Mouse (Mus musculus) lung, adult 2 months (tissue): ENCODE results near the gene Gal3st1. TPM values are rescaled to one million over a fixed set of nuclear protein-coding genes. Genes with fewer than 3 reads are reported as not detected.

Source experiments
- DNase-seq: peaks from one replicate; pipeline ENCODE4 v3.0.0; 2022
- H3K4me1 ChIP-seq: fragments of 200-500 bp; 2 replicates; pipeline ENCODE4 v1.6.1; 2011; ENCODE audit warnings: low read length; ENCODE audit not compliant: control insufficient read depth, insufficient read depth
- H3K4me3 ChIP-seq: fragments of 200-500 bp; replicated peaks from 2 replicates; pipeline ENCODE3; 2011; ENCODE audit warnings: low read depth, mild to moderate bottlenecking, control low read depth, low read length; ENCODE audit errors: extremely low read depth
- CTCF ChIP-seq: fragments of 200-500 bp; IDR thresholded peaks from 2 replicates; pipeline ENCODE4 v1.5.1; 2011; ENCODE audit warnings: mild to moderate bottlenecking, low read length, control low read depth; ENCODE audit not compliant: insufficient read depth
- POLR2A ChIP-seq: fragments of 200-500 bp; IDR thresholded peaks from 2 replicates; pipeline ENCODE4 v1.6.1; 2011; ENCODE audit warnings: low read depth, mild to moderate bottlenecking, control low read depth, low read length, borderline replicate concordance; ENCODE audit errors: extremely low read depth
- WGBS: fragments of 180-500 bp; shearing (Covaris S2); methylation state at CpG from one replicate; pipeline ENCODE4 v1.1.7; 2018; 5-methylcytosine and 5-hydroxymethylcytosine counted together
- polyA plus RNA-seq: library from polyadenylated mRNA; depleted of rRNA; stranded (reverse); fragments of >200 nt; gene quantifications from 2 replicates; pipeline ENCODE4 v1.2.3, GENCODE M21; 2012

The Gal3st1 gene
- polyA plus RNA-seq, 1 experiment = 32.1 TPM

DNA sequence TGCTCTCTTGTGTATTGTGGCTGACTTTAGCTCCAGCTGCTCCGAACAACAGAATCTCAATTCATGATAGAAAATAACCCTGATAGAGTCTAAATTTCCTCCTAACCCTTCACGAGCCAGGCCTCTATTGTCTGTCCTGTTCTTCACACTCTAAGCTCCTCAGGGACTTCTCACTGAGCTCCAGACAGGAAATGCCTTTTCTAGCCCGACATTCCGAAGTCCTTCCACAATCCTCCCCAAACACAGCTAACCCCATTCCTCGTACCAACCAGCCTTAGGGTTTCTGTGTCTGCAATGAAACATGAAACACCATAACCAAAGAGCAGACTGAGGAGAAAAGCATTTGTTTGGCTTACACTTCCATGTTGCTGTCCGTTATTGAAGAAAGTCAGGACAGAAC is 1.9 kb upstream of the Gal3st1 start:
- Histone ChIP-seq H3K4me1 (no peaks in the 10 kb centered on the region), H3K4me3 (no peak overlapping the region)
- WGBS = 46% methylated on average over 6 of the region's 6 CpGs
- TF ChIP-seq CTCF = no peak
- TF ChIP-seq POLR2A = no peak
- no peak for DNase-seq

DNA sequence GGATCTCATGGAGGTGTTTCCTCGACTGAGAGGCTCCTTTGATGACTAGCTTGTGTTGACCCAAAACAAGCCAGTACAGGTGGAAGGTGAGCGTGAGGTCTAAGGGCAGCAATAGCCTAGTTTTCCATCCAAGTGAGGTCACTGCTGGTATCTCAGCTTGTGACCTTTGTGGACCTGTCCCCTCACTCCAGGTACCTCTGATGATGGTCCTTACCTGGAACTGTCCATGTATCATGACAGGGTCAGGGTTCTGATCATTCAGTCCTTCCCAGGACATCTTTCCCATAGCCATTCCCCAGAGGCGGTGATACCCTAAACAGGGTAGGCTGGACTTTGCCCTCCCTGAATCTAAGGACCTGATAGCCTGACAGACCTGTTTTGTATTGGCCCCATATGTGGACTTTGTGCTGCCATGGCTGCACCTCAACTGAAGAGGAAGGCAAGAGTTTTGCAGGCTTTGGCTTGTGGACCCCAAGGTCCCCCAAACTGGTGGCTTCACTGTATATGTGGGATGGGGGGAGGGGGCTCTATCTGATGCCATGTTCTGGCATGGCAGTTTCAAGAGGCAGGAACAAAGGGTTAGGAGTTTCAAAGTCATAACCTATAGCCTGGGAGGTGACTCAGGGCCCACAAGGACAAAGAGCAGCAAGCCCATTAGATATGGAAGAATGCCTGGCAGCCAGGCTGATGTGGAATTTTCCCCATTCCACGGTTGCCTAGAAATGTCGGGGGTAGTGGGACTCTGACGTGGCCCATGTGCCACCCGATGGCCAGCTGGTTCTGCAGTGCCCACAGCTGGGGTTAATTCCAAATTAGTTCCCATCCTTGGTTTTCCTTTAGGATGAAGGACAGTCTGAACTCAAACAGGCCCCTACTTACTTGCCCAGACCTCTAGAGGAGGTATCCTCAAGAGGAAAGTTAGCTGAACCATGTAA is 894 bp upstream of the Gal3st1 start:
- WGBS = 69% methylated on average over 7 of the region's 7 CpGs
- Histone ChIP-seq H3K4me1 (no peaks in the 10 kb centered on the region), H3K4me3 (no peak overlapping the region)
- no peak for DNase-seq
- TF ChIP-seq CTCF (no peak), POLR2A (no peak)

DNA sequence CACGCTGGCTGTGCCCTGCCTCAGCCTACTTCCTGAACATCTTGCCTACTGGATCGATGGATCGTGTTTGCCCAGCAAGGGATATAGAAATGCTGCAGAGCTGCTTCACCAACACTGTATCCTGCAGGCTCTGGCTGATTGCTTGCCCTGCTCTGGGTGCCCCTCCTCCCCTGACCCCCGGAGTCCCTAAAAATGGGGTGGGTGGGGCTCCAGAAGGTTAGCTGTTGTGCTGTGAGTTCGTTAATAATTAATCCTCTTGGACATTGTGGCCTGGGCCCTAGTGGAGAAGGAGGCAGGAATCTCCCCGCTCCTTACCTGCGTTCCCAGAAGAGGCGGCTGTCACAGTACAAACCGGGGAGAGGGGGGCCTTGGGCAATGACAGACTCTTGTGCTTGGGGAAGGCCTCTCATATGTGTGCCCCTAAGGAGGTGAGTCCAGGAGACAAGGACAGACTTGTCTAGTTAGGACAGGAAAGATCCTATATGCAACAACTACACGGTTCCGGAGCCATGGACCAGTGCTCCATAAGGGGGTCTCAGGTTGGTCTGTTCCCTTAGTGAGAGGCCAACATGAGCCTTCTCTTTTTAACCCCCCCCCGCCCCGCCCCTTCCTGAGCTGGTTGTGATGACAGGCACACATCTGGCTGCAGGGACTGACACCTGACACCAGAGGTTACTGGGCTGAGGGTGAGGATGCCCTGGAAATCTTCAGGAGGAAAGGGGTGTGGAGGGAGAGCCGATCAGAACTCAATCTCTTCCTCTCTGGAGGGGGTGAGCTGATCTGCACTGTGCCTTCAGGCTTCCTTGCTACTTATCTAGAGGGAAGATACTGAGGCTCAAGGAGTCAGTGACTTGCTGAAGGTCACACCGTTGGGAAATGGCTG is 668 bp downstream of the Gal3st1 start:
- TF ChIP-seq POLR2A = no peak
- DNase-seq = peak; percentile 46
- Histone ChIP-seq H3K4me3 (peak overlapping the region; percentile 71), H3K4me1 (no peaks in the 10 kb centered on the region)
- WGBS = 9% methylated on average over 15 of the region's 15 CpGs

DNA sequence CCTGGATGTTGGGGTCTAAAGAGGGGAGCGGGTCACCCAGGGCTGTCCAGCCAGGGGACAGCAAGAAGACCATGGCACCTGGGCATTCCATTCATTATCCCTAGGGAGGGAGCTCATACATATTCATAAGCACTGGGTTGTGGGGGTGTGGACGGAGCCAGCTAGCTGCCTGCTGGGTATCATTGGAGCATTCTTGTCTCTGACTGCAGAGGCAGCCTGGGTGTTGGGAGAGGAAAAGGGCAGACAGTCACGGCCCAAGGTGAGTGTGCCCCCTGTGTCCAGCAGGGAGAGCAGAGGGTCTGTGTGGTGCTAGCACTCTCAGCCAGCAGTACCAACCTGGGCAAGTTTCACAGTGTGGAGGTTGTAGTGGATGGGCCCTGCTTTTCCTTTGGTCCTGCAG is 6.3 kb downstream of the Gal3st1 start:
- Histone ChIP-seq H3K4me3 (no peak overlapping the region), H3K4me1 (no peaks in the 10 kb centered on the region)
- WGBS = 67% methylated on average over 3 of the region's 3 CpGs
- TF ChIP-seq POLR2A = no peak
- TF ChIP-seq CTCF = no peak
- no peak for DNase-seq

DNA sequence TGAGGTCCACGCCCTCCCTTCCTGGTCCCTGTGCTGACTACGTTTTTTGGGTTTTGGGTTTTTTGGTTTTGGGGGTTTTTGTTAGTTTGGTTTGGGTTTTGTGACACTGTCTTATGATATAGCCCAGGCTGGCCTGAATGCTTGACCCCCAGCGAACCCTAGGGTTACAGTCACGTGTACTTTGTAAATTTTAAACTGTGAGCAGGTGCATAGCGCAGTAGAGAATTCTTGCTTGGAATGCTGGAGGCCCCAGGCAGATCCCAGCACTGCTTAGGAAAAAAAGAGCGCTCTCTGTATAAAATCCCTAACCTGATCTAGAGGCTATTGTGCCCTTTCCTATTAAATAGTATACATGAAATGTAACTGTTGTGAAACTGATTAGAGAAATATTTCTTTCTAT is 9.7 kb downstream of the Gal3st1 start:
- Histone ChIP-seq H3K4me3 (no peak overlapping the region), H3K4me1 (no peaks in the 10 kb centered on the region)
- TF ChIP-seq POLR2A (no peak), CTCF (no peak)
- 66% methylated on average over 6 of the region's 6 CpGs for WGBS
- DNase-seq = no peak

DNA sequence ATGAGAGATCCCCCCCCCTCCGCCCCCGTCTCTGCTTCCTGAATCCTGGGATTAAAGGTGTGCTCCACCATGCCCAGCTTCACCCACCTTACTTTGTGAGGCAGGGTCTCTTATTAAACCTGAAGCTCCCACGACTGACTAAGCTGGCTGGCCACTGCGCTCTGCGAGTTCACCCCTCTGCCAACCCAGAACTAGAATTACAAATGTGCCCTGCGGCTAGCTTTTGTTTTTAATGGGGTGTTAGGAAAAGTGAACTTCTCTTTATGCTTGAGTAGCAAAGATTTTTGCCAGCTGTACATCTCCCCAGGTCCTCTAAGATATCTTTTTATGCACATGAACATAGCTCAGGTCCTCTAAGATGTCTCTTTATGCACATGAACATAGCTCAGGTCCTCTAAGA is 10.5 kb downstream of the Gal3st1 start:
- TF ChIP-seq CTCF (no peak), POLR2A (no peak)
- whole genome bisulfite sequencing = 82% methylated on average over 6 of the region's 6 CpGs

DNA sequence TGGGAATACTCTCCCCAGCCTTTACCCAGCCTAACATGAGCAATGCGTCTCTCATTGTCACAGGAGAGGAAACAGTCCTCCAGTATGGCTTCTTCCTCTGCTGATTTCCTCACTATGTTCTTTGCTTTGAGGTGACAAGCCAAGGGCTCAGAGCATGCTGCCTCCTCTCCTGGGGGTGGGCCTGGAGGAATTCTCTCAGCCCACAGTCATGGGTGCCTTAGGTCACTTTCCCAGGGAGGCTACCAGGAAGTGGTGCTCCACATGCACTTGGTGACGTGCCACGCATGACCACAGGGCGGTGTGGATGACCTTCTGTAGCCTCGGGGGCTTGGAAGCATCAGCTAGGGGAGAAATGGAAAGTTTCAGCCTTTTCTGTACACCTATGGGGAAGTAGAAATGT is 12.1 kb downstream of the Gal3st1 start:
- no peak for DNase-seq
- Histone ChIP-seq H3K4me1 (no peaks in the 10 kb centered on the region; the same call in 1 of the 2 replicates), H3K4me3 (no peak overlapping the region)
- 57% methylated on average over 5 of the region's 5 CpGs for WGBS
- TF ChIP-seq POLR2A (no peak), CTCF (no peak)

More for the DNA sequence above, 10.5 kb downstream of the Gal3st1 start:
- DNase-seq = no peak
- no peaks in the 10 kb centered on the region; the same call in 1 of the 2 replicates for H3K4me1 ChIP-seq
- no peak overlapping the region for H3K4me3 ChIP-seq

DNA sequence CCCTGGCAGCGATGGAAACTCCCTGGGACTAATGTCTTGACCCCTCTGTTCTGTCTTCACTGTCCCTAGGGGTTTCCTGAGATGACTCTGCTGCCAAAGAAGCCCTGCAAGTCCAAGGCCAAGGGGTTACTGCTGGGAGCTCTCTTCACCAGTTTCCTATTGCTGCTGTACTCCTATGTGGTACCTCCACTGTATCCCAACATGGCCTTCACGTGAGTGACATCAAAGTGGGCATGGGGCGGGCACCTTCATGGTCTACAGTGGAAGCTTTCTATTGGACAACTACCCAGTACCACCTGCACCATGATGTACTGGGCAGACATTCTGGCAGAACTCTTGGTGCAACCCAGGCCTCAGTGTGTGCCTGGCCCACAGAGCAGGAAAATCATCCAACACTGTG is 13.4 kb downstream of the Gal3st1 start:
- Histone ChIP-seq H3K4me1 (no peaks in the 10 kb centered on the region; the same call in 1 of the 2 replicates), H3K4me3 (no peak overlapping the region)
- no peak for DNase-seq
- TF ChIP-seq CTCF (no peak), POLR2A (no peak)
- 82% methylated on average over 3 of the region's 3 CpGs for WGBS

DNA sequence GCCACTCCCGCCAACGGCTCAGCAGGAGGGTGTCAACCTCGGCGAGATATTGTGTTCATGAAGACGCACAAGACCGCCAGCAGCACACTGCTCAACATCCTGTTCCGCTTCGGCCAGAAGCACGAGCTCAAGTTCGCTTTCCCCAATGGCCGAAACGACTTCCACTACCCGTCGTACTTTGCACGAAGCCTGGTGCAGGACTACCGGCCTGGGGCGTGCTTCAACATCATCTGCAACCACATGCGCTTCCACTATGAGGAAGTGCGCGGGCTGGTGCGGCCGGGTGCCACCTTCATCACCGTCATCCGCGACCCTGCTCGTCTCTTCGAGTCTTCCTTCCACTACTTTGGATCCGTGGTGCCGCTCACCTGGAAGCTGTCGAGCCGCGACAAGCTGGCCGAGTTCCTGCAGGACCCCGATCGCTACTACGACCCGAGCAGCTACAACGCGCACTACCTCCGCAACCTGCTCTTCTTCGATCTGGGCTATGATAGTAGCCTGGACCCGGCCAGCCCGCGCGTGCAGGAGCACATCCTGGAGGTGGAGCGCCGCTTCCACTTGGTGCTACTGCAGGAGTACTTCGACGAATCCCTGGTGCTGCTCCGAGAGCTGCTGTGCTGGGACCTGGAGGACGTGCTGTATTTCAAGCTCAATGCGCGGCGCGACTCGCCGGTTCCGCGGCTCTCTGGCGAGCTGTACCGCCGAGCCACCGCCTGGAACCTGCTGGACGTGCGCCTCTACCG is 14.7 kb downstream of the Gal3st1 start:
- TF ChIP-seq POLR2A = no peak
- TF ChIP-seq CTCF = no peak
- Histone ChIP-seq H3K4me3 (no peak overlapping the region), H3K4me1 (no peaks in the 10 kb centered on the region; the same call in 1 of the 2 replicates)
- 24% methylated on average over 66 of the region's 66 CpGs for WGBS
- no peak for DNase-seq
